Mouse (Mus musculus) splenic B cell, adult 2 months (primary cell): ENCODE measurements around the gene Crtac1.

Experiments
- DNase-seq: peaks from one replicate; pipeline ENCODE4 v3.0.0-alpha.2; 2011; ENCODE audit warnings: low read depth, low spot score
- H3K27me3 ChIP-seq: 2 replicates; pipeline ENCODE4 v1.6.1; 2012; ENCODE audit warnings: mild to moderate bottlenecking, low read length, moderate library complexity, mixed read lengths; ENCODE audit not compliant: control insufficient read depth, poor library complexity, insufficient read depth, severe bottlenecking
- H3K36me3 ChIP-seq: 2 replicates; pipeline ENCODE4 v1.6.1; 2012; ENCODE audit warnings: mild to moderate bottlenecking, low read length, moderate library complexity, mixed read lengths; ENCODE audit not compliant: control insufficient read depth, poor library complexity, insufficient read depth, severe bottlenecking

Gene Crtac1

DNA sequence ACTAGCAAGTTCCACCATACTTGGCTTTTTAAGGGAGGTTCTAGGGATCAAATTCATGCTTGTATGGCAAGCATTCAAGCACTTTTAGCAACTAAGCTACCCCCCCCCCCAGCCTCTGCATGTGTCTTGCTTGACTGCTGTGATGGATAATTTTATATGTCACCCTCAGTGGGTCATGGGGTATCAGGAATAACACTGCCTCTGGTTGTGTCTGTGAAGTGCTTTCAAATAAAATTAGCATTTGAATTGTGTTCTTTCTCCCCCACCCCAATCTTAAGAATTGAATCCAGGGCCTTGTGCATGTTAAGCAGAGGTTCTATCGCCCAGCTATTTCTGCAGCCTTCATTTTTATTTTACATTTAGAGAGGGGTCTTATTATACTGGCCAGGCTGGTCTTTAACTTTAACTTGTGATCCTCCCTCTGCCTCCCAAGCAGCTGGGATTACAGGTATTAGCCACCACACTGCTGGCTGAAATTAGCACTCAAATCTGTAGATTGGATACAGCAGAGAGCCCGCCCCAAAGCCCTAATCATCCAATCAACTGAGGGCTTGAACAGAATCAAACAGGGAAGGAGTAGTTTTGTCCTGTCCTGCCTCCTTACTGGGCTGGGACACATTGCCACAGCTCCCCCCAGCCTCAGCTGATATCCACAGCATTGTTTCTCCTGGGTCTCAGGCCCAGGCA, 36.6 kb downstream of the Crtac1 start:
- DNase-seq = no peak
- H3K36me3 ChIP-seq = no peaks in the 10 kb centered on the region
- no peaks in the 10 kb centered on the region; the same call in 1 of the 2 replicates for H3K27me3 ChIP-seq

GRCm38 (mm10) chr19:42393920-42394319, 37.7 kb downstream of the Crtac1 start:
- no peak for DNase-seq
- no peaks in the 10 kb centered on the region; the same call in 1 of the 2 replicates for H3K27me3 ChIP-seq
- no peaks in the 10 kb centered on the region for H3K36me3 ChIP-seq

DNA sequence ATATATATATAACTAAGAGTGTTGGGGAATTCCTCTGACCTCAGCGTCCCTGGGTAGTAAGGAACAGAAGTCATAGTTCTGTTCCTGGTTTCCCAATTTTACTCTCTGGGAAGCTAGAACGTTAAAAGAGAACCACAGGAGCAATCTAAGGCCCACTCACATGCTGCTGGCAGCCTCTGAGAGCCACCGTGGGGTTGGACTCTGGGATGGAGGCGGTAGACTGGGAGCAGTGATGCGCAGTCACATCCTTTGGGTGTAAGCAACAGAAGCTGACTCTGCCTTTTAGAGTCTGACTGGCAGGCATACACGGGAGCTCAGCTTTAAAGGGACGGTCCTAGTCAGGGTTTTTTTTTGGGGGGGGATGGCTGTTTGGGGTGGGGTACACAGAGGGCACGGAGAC, 39.5 kb downstream of the Crtac1 start:
- no peak for DNase-seq
- H3K36me3 ChIP-seq = no peaks in the 10 kb centered on the region
- no peaks in the 10 kb centered on the region for H3K27me3 ChIP-seq

GRCm38 (mm10) chr19:42389574-42389973, 42.0 kb downstream of the Crtac1 start:
- DNase-seq = no peak
- H3K27me3 ChIP-seq = no peaks in the 10 kb centered on the region

DNA sequence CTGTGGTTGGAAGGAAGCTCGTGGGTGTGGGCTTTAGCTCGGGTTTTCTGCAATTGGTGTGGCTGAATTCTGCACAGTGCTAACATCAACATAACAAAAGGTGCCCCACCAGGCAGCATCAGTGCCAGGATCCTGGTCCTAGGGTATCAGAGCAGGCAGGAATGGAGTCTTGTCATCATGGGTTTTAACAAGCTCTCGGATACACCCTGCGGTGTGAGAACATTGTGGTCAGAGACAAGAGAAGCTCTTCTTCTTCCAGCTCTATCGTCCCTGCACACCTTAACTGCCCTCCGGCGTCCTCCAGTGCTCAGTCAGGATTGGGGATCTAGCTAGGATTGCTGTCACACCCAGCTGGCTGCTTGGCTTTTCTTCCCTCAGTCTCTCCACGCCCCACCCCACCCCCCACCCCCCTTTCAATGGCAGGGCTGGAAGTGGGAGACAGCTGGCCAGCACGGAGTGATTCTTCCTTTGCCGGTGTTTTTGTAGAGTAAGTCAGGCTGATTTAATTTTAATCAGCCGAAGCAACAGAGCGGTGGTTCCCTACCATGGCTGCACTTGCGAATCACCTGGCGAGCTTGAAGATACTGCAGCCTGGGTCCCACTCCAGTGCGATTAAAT, 46.5 kb downstream of the Crtac1 start:
- no peak for DNase-seq
- Histone ChIP-seq H3K36me3 (no peaks in the 10 kb centered on the region), H3K27me3 (no peaks in the 10 kb centered on the region)

More at GRCm38 (mm10) chr19:42389574-42389973, 42.0 kb downstream of the Crtac1 start:
- H3K36me3 ChIP-seq = no peaks in the 10 kb centered on the region

DNA sequence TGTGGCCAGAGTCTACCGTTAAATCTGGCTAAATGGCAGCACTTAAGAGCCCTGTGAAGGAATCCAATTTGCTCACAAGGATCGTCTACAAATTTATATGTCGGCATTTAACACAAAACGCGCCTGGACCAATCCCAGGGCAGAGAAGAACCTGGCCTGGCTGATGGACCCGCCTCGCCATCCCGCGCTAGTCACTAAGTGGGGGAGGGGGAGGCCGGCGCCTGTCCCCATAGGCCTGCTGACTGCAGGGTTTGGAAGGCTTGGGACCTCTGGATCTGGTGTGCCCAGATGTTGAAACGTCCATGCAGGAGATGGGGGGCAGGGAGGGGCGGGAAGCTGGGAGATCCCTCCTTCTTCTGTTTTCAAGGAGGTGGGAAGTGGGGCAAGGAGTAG, 50.6 kb downstream of the Crtac1 start:
- no peak for DNase-seq
- Histone ChIP-seq H3K27me3 (no peaks in the 10 kb centered on the region), H3K36me3 (no peaks in the 10 kb centered on the region)

DNA sequence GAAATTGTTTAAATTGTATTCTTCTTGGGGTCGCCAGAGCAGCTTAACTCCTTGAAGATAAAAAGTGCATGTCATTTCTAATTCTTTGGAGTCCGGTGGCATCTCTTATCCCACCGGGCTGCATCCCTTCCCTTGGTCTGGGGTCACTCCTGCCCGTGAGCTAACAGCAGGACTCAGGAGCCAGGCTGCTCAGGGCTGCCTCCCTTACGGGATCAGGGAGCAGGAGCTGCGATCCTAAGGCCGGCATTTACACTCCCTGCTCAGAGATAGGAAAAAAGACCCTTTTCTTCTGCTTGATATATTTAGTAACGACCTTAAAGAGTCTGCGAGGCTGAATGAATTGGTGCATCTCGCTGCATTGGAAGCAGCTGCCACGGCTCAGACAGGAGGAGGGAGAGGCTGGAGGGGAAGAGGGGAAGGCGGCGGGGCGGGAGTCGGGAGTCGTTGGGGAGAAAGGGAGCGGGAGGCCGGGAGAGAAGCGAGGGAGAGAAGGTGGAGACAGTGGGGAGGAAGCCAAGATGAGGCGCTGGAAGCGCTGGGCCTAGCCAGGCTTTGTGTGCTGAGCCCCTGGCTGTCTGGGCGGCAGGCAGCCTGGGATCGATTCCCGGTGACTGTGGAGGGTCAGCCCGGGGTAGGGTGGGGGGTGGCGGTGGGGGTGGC, 51.1 kb downstream of the Crtac1 start:
- no peaks in the 10 kb centered on the region for H3K27me3 ChIP-seq

DNA sequence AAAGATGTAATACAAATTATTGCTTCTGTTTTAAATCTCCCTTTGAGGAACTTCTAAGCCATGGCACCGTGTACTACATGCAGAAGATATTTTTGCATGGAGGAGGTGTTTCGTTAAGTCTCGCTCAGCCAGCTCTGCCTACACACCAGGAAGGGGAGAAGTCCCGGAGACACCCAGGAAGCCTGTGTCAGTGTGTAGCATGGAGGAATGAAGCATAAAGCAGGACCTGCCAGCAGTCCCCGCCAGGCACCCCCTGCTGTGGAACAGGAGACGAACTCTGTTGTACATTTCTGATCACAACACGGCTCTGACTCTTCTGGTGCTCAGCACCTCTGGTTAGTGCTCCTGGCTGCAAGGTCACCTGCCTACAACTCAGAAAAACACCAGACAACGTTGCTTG, 51.8 kb downstream of the Crtac1 start:
- no peaks in the 10 kb centered on the region for H3K27me3 ChIP-seq
- H3K36me3 ChIP-seq = no peaks in the 10 kb centered on the region
- no peak for DNase-seq

More for the DNA sequence above, 51.1 kb downstream of the Crtac1 start:
- no peak for DNase-seq
- no peaks in the 10 kb centered on the region for H3K36me3 ChIP-seq

GRCm38 (mm10) chr19:42377206-42377605, 54.4 kb downstream of the Crtac1 start:
- no peak for DNase-seq
- no peaks in the 10 kb centered on the region for H3K27me3 ChIP-seq
- H3K36me3 ChIP-seq = no peaks in the 10 kb centered on the region

DNA sequence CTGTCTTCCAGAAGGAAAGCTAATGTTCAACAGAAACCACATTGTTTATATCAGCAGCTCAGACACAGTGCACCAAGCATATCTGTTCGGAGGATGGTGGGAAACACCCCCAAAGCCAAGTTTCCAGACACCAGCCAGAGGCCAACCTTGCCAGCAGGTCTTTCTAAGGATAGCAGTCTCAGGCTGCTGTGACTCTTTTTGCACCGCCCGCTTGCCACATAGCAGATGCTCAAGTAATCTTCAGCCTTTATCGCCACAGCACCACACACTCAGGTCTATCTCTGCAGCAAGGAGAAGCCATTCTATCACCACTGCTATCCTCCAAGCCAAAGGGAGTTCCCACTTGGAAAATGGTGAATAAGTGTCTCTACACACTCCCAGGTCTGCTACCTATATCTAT, 68.0 kb downstream of the Crtac1 start:
- no peak for DNase-seq
- no peaks in the 10 kb centered on the region for H3K27me3 ChIP-seq
- no peaks in the 10 kb centered on the region for H3K36me3 ChIP-seq

GRCm38 (mm10) chr19:42358406-42358805, 73.2 kb downstream of the Crtac1 start:
- no peak for DNase-seq
- H3K27me3 ChIP-seq = no peaks in the 10 kb centered on the region
- H3K36me3 ChIP-seq = no peaks in the 10 kb centered on the region

DNA sequence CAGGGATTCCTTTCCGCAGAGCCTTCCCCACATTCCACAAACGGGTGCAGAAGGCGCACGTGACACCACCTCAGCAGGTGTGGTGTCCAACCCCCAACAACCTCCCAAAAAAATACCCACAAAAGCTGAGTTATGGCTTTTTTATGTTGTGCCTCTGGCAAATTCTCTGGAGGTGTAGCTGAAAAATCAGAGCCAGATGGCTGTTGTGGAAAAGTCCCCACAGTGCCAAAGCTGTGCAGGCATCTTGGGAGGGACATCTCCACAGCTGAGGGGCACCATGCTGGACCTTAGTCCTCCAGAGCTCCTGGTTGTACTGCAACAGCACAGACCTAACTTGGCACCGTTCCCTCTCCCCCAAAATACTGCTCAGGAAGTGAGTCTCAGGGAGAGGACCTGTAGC, 74.7 kb downstream of the Crtac1 start:
- Histone ChIP-seq H3K27me3 (no peaks in the 10 kb centered on the region), H3K36me3 (no peaks in the 10 kb centered on the region)
- DNase-seq = no peak

GRCm38 (mm10) chr19:42355476-42355875, 76.1 kb downstream of the Crtac1 start:
- Histone ChIP-seq H3K36me3 (no peaks in the 10 kb centered on the region), H3K27me3 (no peaks in the 10 kb centered on the region)
- no peak for DNase-seq

DNA sequence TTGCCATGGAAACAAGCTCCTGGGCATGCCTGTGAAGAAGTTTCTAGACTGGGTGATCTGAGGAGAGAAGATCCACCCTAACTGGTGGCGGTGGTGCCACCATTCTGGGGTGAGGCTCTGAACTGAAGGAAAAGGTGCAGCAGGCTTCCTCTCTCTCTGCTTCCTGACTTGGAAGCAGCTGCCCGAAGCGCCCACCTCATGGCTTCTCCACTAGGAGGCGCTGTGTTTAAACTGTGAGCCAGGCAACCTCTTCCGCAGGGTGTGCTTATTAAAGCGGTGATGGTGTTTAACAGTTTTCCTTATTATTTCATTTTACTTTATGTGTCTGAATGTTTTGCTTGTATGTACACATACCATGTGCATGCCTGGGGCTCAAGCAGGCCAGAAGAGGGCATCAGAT, 90.4 kb downstream of the Crtac1 start:
- no peaks in the 10 kb centered on the region for H3K36me3 ChIP-seq
- DNase-seq = no peak
- no peaks in the 10 kb centered on the region for H3K27me3 ChIP-seq

GRCm38 (mm10) chr19:42332081-42332736, 99.4 kb downstream of the Crtac1 start:
- H3K27me3 ChIP-seq = no peaks in the 10 kb centered on the region
- no peak for DNase-seq
- H3K36me3 ChIP-seq = no peaks in the 10 kb centered on the region
